Mouse (Mus musculus): ENCODE results near the gene Hoxb6. TPM values are rescaled to one million over a fixed set of nuclear protein-coding genes. Genes with fewer than 3 reads are reported as not detected.

Gene Hoxb6
- polyA plus RNA-seq, 1 experiment from 2014 or later, result not detected

DNA sequence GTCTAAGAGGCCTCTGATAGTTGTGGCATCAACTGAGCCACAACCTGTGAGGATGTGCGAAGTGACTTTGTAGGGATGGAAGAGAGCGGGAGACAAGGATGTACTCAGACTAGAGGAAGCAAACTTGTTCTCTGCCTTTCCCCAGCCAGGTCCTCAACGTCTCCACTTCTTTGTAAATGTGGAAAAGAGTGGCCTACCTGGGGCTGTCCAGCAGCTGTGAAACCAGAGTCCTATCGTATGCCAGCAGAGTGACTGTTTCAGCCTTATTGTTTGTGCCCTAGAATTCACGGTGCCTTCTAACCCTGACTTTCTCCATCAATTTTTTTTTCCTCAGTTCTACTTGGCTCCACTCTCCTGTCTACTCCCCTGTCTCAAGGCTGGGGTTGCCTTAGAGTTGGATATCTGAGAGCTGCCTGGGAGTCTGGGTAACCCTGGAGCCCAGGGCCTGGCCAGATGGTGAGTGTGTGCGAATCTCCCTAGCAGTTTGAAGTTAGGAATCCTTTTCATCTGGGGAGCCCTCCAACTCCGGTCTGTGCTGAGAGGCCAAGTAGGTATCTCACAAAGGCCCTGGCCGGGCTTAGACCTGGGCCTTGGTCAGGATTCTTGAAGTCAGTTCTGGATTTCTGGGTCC is 27.8 kb upstream of the Hoxb6 start:
- Histone ChIP-seq H3K4me2 (ENCODE audit: low read length) (no peak overlapping the region), H3K9me3 (ENCODE audit: control insufficient read depth, low read length) (no peaks in the 10 kb centered on the region), H3K36me3 (ENCODE audit: control insufficient read depth, insufficient read depth, low read length) (no peaks in the 10 kb centered on the region), H3K9ac (ENCODE audit: low read length) (no peak overlapping the region), H3K4me3 (ENCODE audit: control insufficient read depth in 1 of 2, insufficient read depth in 1 of 2, low read depth in 1 of 2, low read length in 2 of 2) (no peak overlapping the region), H3K27ac (replicated peaks in 1 of 2; ENCODE audit: control insufficient read depth in 1 of 2, insufficient read depth in 1 of 2, low read depth in 2 of 2, low read length in 2 of 2) (no peak overlapping the region), H3K27me3 (ENCODE audit: control insufficient read depth, insufficient read depth, low read length) (peaks cover 99% of the 10 kb centered on the region), H3K4me1 (ENCODE audit: control insufficient read depth in 2 of 2, insufficient read depth in 2 of 2, low read length in 2 of 2) (no peaks in the 10 kb centered on the region)
- 7% methylated on average over 8 of the region's 8 CpGs for WGBS
- no peak for ATAC-seq (ENCODE audit: insufficient number of reproducible peaks, insufficient read depth, low FRiP score, low read depth)

DNA sequence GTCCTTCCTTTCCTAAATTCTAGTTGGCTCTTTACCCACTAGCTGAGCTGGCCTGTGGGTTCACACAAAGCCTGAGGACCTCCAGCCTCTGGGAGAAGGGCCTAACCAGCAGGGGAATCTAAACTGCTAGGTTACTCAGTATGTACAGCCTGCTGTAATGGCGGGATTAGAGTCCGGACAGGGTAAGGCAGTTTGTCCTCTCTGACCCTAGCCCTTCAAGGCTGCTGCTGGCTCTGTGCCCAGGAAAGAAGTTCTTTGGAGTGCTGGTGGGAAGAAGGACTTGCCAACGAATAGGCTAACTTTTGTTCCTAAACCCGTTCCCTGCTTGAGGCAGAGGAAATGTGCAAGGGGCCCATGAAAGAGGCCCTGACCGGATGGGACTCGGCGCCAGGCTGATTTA is 26.3 kb upstream of the Hoxb6 start:
- H3K4me2 ChIP-seq (ENCODE audit: low read length), result no peak overlapping the region
- no peak overlapping the region for H3K27ac ChIP-seq (replicated peaks in 1 of 2; ENCODE audit: control insufficient read depth in 1 of 2, insufficient read depth in 1 of 2, low read depth in 2 of 2, low read length in 2 of 2)
- no peak overlapping the region for H3K9ac ChIP-seq (ENCODE audit: low read length)
- H3K4me1 ChIP-seq (ENCODE audit: control insufficient read depth in 2 of 2, insufficient read depth in 2 of 2, low read length in 2 of 2), result no peaks in the 10 kb centered on the region; a peak in 1 of 4 replicates
- peaks cover 99% of the 10 kb centered on the region for H3K27me3 ChIP-seq (ENCODE audit: control insufficient read depth, insufficient read depth, low read length)
- ATAC-seq (ENCODE audit: insufficient number of reproducible peaks, insufficient read depth, low FRiP score, low read depth), result no peak
- H3K9me3 ChIP-seq (ENCODE audit: control insufficient read depth, low read length), result no peaks in the 10 kb centered on the region
- no peaks in the 10 kb centered on the region for H3K36me3 ChIP-seq (ENCODE audit: control insufficient read depth, insufficient read depth, low read length)
- WGBS, result 1% methylated on average over 7 of the region's 7 CpGs
- no peak overlapping the region for H3K4me3 ChIP-seq (ENCODE audit: control insufficient read depth in 1 of 2, insufficient read depth in 1 of 2, low read depth in 1 of 2, low read length in 2 of 2)

DNA sequence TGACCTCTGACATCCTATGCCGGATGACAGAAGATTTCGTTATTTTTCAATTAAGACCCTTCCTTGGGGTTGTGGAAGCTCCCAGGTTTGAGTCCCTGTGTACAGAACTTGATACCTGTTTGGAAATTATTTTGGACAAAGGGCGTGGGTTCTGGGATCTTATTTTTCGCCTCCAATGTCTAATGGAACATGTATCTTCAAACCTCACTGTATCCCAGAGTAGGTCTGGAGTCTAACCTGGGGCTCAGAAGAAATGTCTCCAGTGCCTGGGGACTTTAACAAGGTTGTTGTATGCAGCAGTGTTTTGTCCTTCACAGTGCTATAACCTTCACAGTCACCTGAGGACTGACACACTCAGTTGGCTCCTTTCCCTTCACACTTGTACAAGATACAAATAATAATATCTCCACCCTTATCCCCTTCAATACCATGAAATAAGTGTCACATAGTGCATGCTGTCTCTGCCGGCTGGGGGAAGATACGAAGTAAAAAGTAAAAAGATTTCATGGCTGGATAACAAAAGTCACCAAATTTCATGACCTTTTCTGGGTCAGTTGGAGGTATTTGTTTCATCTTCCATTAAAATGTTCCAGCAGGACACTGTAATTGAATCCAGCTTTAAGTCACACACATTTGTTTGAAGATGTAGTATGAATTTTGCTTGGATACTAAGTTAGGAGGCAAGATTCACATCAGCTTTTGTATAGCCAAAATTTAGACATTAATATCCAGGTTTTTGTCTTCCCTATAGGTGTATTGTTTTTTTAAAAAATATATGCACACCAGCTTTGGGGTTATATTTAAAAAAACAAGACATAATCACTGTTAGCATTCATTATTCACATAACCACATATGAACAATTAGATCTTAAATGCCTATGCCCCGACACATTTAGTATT is 25.0 kb upstream of the Hoxb6 start:
- Histone ChIP-seq H3K27me3 (ENCODE audit: control insufficient read depth, insufficient read depth, low read length) (peaks cover 99% of the 10 kb centered on the region), H3K4me1 (ENCODE audit: control insufficient read depth in 2 of 2, insufficient read depth in 2 of 2, low read length in 2 of 2) (peaks cover 0 to 9% of the 10 kb centered on the region in 2 experiments; a peak in 2 of 4 replicates), H3K9ac (ENCODE audit: low read length) (no peak overlapping the region), H3K4me2 (ENCODE audit: low read length) (no peak overlapping the region), H3K27ac (replicated peaks in 1 of 2; ENCODE audit: control insufficient read depth in 1 of 2, insufficient read depth in 1 of 2, low read depth in 2 of 2, low read length in 2 of 2) (no peak overlapping the region), H3K9me3 (ENCODE audit: control insufficient read depth, low read length) (no peaks in the 10 kb centered on the region), H3K4me3 (ENCODE audit: control insufficient read depth in 1 of 2, insufficient read depth in 1 of 2, low read depth in 1 of 2, low read length in 2 of 2) (no peak overlapping the region), H3K36me3 (ENCODE audit: control insufficient read depth, insufficient read depth, low read length) (no peaks in the 10 kb centered on the region)
- WGBS, result 16% methylated on average over 7 of the region's 7 CpGs
- no peak for ATAC-seq (ENCODE audit: insufficient number of reproducible peaks, insufficient read depth, low FRiP score, low read depth)

DNA sequence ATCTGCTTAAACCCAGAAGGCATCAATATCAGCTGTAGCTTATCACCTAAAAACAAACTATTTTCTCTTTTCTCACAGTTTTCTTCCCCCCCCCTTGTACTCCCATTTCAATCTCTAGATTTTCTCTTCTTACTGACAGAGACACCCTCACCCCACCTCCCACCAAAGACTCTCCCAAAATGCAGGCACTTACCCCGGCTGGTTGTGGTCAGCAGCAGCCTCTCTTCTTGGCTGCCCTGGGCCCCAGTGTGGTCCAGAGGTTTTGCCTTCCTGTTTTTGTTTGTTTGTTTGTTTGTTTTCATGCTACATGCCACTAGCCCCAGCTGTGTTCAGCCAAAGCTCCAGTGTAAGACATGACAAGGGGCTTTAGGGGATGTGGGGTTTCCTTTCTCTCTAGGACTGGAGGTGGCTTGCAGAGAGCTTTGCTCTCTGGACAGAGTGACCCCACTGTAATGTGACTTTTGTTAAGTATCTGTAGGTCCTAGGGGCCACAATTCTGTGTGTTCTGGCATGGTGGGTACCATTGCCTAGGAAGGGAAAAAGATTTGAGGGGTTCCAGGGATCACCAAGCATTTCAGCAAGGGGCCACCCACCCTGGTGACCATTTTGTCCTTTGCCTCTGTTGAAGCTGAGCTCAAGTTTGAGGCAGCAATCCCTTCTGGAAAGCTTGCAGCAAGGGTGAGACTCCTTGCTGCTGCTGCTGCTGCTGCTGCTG is 24.1 kb upstream of the Hoxb6 start:
- Histone ChIP-seq H3K27me3 (ENCODE audit: control insufficient read depth, insufficient read depth, low read length) (peaks cover 99% of the 10 kb centered on the region), H3K9me3 (ENCODE audit: control insufficient read depth, low read length) (no peaks in the 10 kb centered on the region), H3K9ac (ENCODE audit: low read length) (no peak overlapping the region), H3K36me3 (ENCODE audit: control insufficient read depth, insufficient read depth, low read length) (no peaks in the 10 kb centered on the region), H3K4me2 (ENCODE audit: low read length) (no peak overlapping the region), H3K4me1 (ENCODE audit: control insufficient read depth in 2 of 2, insufficient read depth in 2 of 2, low read length in 2 of 2) (peaks cover 0 to 11% of the 10 kb centered on the region in 2 experiments; a peak in 2 of 4 replicates), H3K4me3 (ENCODE audit: control insufficient read depth in 1 of 2, insufficient read depth in 1 of 2, low read depth in 1 of 2, low read length in 2 of 2) (no peak overlapping the region), H3K27ac (replicated peaks in 1 of 2; ENCODE audit: control insufficient read depth in 1 of 2, insufficient read depth in 1 of 2, low read depth in 2 of 2, low read length in 2 of 2) (no peak overlapping the region)
- 7% methylated on average over 1 of the region's 1 CpGs for WGBS
- ATAC-seq (ENCODE audit: insufficient number of reproducible peaks, insufficient read depth, low FRiP score, low read depth), result no peak

DNA sequence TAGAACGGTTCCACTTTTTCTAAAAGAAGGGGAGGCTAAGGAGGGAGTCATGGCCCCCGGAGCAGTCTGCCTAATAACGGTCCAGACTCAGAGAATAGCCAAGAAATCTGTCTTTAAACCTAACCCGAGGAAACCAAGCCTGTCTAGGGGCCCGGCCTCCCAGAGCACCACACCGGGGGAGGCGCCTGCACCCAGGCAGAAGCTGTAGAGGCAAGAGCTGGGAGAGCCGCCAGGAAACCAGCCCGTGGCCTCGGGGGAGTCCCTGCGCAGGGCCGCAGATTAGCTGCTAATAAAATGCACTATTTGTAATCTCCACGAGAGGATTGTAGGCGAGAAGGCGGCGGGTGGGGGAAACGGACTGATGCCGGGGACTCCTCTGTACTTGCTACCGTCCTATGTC is 22.4 kb upstream of the Hoxb6 start:
- Histone ChIP-seq H3K27me3 (ENCODE audit: control insufficient read depth, insufficient read depth, low read length) (peaks cover 99% of the 10 kb centered on the region), H3K4me2 (ENCODE audit: low read length) (no peak overlapping the region), H3K4me1 (ENCODE audit: control insufficient read depth in 2 of 2, insufficient read depth in 2 of 2, low read length in 2 of 2) (peaks cover 0 to 11% of the 10 kb centered on the region in 2 experiments; a peak in 2 of 4 replicates), H3K9ac (ENCODE audit: low read length) (no peak overlapping the region), H3K27ac (replicated peaks in 1 of 2; ENCODE audit: control insufficient read depth in 1 of 2, insufficient read depth in 1 of 2, low read depth in 2 of 2, low read length in 2 of 2) (no peak overlapping the region), H3K9me3 (ENCODE audit: control insufficient read depth, low read length) (no peaks in the 10 kb centered on the region), H3K4me3 (ENCODE audit: control insufficient read depth in 1 of 2, insufficient read depth in 1 of 2, low read depth in 1 of 2, low read length in 2 of 2) (no peak overlapping the region), H3K36me3 (ENCODE audit: control insufficient read depth, insufficient read depth, low read length) (no peaks in the 10 kb centered on the region)
- ATAC-seq (ENCODE audit: insufficient number of reproducible peaks, insufficient read depth, low FRiP score, low read depth), result no peak
- under 1% methylated on average over 19 of the region's 19 CpGs for WGBS

DNA sequence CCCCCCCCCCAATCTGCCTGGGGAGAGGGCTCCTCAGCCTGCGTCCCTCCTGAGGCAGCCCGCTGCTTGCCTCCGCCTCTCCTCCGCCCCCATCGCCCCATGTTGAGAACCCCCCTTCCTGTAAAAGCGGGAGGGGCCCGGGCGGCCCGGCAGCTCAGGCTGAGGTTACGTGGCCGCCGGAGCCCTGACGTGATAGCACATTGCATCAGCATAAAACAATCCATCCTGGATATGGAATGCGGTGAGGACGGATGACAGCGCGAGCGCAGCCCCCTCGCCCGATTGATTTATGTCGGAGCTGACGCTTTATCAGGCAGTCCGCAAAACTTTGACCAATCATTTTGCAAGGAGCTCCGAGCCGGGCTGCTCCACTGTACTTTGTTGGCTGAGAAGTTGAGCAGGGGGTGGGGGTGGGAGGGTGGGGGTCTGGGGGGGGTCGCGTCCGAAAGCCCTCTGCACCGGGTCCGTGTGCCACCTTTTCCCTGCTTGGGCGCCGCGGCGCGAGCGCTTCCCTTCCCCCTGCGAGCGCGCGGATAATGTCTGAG is 21.2 kb upstream of the Hoxb6 start, which contains the start of gene Hoxb9:
Gene Hoxb9, plus strand, starts transcription at position 462 of the 545 bp plus-strand sequence.
- no peak for ATAC-seq (ENCODE audit: insufficient number of reproducible peaks, insufficient read depth, low FRiP score, low read depth)
- under 1% methylated on average over 38 of the region's 40 CpGs for WGBS
- H3K9ac ChIP-seq (ENCODE audit: low read length), result no peak within 1 kb of the TSS

DNA sequence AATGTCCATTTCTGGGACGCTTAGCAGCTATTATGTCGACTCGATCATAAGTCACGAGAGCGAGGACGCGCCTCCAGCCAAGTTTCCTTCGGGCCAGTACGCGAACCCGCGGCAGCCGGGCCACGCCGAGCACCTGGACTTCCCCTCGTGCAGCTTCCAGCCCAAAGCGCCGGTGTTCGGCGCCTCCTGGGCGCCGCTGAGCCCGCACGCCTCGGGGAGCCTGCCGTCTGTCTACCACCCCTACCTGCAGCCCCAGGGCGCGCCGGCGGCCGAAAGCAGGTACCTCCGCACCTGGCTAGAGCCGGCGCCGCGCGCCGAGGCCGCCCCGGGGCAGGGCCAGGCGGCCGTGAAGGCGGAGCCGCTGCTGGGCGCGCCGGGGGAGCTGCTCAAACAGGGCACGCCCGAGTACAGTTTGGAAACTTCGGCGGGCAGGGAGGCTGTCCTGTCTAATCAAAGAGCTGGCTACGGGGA is 20.7 kb upstream of the Hoxb6 start:
- under 1% methylated on average over 52 of the region's 52 CpGs for WGBS
- Histone ChIP-seq H3K4me1 (ENCODE audit: control insufficient read depth in 2 of 2, insufficient read depth in 2 of 2, low read length in 2 of 2) (peaks cover 0 to 11% of the 10 kb centered on the region in 2 experiments; a peak in 2 of 4 replicates), H3K4me3 (ENCODE audit: control insufficient read depth in 1 of 2, insufficient read depth in 1 of 2, low read depth in 1 of 2, low read length in 2 of 2) (peak overlapping the region in 1 of 2 experiments; percentile 29; a peak in 2 of 4 replicates), H3K9me3 (ENCODE audit: control insufficient read depth, low read length) (no peaks in the 10 kb centered on the region), H3K27me3 (ENCODE audit: control insufficient read depth, insufficient read depth, low read length) (peaks cover 100% of the 10 kb centered on the region), H3K36me3 (ENCODE audit: control insufficient read depth, insufficient read depth, low read length) (no peaks in the 10 kb centered on the region), H3K9ac (ENCODE audit: low read length) (no peak overlapping the region), H3K27ac (replicated peaks in 1 of 2; ENCODE audit: control insufficient read depth in 1 of 2, insufficient read depth in 1 of 2, low read depth in 2 of 2, low read length in 2 of 2) (no peak overlapping the region), H3K4me2 (ENCODE audit: low read length) (peak overlapping the region; percentile 48)
- no peak for ATAC-seq (ENCODE audit: insufficient number of reproducible peaks, insufficient read depth, low FRiP score, low read depth)

More for the DNA sequence above, 21.2 kb upstream of the Hoxb6 start, which contains the start of gene Hoxb9:
- H3K36me3 ChIP-seq (ENCODE audit: control insufficient read depth, insufficient read depth, low read length), result no peaks in the 10 kb centered on the region
- peaks cover 100% of the 10 kb centered on the region for H3K27me3 ChIP-seq (ENCODE audit: control insufficient read depth, insufficient read depth, low read length)
- peak within 1 kb of the TSS in 1 of 2 experiments; percentile 29; a peak in 2 of 4 replicates for H3K4me3 ChIP-seq (ENCODE audit: control insufficient read depth in 1 of 2, insufficient read depth in 1 of 2, low read depth in 1 of 2, low read length in 2 of 2)
- peaks cover 0 to 11% of the 10 kb centered on the region in 2 experiments; a peak in 2 of 4 replicates for H3K4me1 ChIP-seq (ENCODE audit: control insufficient read depth in 2 of 2, insufficient read depth in 2 of 2, low read length in 2 of 2)
- no peaks in the 10 kb centered on the region for H3K9me3 ChIP-seq (ENCODE audit: control insufficient read depth, low read length)
- H3K27ac ChIP-seq (replicated peaks in 1 of 2; ENCODE audit: control insufficient read depth in 1 of 2, insufficient read depth in 1 of 2, low read depth in 2 of 2, low read length in 2 of 2), result no peak within 1 kb of the TSS
- peak within 1 kb of the TSS; percentile 48 for H3K4me2 ChIP-seq (ENCODE audit: low read length)
